Mouse (Mus musculus) brain, embryonic 18.5 days (tissue): ENCODE data around the gene Duox1.
"Not testable (repeated sequence)": the region's sequence is repeated elsewhere in the genome, so short reads cannot be mapped to it uniquely, and the experiment has no call there.

ENCODE experiments used
- DNase-seq: peaks from one replicate; pipeline ENCODE4 v3.0.0-alpha.2; 2012; ENCODE audit warnings: low read depth, low spot score

Duox1 gene

DNA sequence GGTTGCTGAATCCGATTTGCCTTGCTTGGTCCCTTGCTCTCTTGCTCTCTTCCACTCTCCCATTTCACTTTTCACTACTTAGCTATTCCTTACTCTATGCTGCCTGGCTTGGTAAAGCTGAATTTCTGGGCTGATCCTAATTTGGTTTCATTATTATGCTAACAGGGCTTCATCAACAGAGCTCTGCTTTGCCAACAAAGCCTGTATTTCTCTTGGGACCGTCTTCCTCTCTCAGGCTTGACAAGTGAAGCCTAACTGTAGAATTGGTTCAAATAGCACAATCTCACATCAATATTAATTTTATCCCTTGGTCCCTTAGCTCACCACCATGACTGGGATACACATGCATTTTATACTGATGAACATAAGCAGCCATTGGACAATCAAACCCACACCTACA lies 3.9 kb upstream of the Duox1 start:
- no peak for DNase-seq

DNA sequence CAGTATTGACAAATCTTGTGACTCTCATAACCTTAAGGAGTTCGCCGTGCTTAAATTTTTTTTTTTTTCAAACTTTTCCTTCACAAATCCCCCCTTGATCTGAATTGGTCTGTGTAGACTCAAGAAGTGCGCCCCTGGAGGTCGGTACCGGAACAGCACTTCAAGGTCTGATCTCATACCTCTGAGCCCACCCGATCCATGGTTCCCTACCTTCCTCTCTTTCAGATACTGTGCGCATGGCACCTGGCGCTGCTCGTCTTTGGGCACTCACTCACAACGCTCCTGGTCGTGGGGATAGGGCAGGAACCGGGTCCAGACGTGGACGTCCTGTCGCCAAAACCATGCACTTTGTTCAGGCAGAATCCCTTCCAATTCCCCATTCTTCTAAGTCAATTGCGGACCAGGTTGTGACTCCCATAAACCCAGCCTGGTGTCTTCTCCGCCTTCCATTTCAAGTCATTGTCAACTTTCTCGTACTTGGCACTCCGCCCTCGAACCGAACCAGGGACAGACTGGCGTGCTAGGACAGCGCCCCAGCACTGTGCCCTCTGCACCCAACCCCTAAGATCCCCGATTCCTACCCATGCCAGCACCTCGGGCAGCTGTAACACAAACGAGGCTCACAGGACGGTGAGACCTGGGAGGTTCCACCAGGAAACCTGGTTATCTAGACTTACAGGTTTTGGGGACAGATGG lies 2.6 kb upstream of the Duox1 start:
- no peak for DNase-seq

DNA sequence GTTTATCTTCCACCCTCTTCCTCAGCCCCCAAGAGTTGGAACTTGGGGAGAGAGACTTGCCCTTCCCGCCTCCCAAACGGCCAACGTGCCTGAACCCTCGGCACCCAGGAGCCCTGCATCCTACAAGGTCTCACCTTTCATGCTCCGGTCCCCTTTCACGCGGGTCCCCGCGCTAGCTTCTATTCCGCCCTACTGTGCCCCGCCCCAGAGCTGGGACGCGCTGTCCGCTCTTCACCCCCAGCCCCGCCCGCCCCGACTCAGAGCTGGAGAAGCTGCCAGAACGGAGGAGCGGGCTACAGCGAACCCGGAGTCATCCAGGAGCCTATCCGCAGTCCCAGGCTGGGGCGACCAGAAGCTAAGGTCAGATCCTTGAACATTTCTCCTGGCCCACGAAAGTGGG lies 1.9 kb upstream of the Duox1 start, which contains the start of gene Duoxa1:
TSS of gene Duoxa1 (minus strand) at position 195 of the 400 bp plus-strand sequence.
- DNase-seq = no peak

DNA sequence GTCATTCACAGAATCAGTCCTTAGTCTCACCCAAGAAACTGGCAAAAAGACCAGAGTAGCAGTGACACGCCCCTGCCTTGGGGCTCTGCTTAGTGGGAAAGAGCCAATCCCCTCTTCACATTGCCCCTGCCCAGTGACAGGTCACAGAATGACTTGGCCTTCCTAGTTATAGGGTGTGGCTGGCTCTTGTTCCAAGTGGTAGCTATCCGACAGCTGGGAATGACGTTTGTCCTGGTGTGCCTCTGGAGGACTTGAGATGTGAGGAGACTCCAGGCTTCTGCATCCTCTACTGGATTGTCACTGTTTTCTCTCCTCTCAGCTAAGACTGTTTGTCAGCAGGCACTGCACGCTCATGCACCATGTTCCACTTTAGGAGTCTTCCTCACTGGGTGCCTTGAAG lies 1.9 kb downstream of the Duox1 start:
- no peak for DNase-seq

DNA sequence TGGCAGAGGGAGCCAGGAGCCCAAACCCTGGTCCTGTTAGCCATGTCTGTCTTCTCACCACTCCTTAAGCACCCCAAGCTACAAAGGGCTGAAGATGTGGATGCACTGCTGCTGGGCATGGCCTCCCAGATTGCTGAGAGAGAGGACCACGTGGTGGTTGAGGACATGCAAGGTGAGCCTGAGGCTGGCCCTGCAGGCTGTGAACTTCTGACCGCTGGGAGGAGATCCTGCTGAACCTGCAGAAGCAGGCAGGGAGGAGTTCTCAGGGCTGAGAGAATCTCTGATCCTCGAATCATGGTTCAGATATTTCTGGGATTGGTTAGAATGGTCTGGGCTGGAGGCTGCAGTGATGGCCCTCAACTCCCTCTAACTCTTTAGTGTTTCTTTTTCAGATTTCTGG lies 8.5 kb downstream of the Duox1 start:
- no peak for DNase-seq

GRCm38 (mm10) chr2:122324586-122324985 lies 9.1 kb downstream of the Duox1 start:
- no peak for DNase-seq

DNA sequence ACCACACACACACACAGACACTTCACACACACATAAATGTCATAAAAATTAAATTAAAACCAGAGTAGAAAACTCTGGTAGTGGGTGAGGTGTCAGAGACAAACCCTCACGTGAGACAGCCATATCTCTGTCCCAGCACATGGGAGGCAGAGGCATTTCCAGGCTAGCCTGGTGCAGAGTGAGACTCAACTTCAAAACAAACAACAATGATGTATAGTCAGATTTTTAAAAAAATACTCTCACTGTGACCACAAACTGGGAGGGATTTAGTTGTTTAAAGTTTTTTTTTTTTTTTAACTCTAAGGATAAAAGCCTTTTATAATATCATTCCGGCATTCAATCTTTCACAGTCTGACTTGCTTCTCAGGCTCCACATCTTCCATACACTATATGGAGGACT lies 9.9 kb downstream of the Duox1 start:
- no peak for DNase-seq

DNA sequence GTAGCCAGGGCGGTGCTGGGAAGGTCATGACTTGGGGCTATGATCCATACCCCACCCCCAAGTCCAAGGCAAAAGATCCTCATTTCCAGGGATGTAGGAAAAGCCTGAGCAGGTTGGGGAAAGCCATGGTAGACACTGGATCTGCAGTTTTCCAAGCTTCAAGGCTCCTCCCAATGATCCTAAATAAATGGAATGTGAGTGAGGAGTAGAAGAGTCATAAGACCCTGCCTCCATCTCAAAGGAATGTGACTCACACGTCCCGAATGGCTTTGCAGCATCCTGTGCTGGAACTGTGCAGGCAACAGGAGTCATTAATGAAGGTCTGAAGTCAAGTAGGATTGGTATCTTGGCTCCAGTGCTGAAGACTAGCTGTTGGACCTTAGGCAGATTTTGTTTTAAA lies 12.5 kb downstream of the Duox1 start:
- DNase-seq = no peak

- not testable (repeated sequence) for DNase-seq
These were observed 14.8 kb downstream of the Duox1 start for GRCm38 (mm10) chr2:122330317-122330716.

DNA sequence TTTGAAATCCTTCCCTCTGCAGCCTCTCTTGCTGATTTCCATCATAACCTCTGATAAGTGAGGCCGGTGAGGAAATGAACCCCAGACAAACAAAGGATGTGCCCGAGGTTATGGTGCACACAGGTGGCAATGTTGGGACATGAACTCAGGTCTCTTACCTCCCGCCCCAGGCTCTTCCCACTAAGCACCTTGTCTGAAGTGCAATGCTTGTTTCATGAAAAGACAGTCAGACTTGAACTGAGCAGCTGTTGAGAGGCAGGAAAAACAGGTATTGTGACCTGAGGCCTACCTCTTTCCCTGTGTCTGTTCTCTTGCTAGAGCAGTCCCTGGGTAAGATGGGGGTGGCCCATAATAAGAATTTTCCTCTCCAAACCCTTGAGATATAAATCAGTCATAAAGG lies 16.8 kb downstream of the Duox1 start:
- DNase-seq = no peak

- DNase-seq = no peak
These were observed 18.7 kb downstream of the Duox1 start for GRCm38 (mm10) chr2:122334170-122334569.

GRCm38 (mm10) chr2:122337291-122337690 lies 21.8 kb downstream of the Duox1 start:
- no peak for DNase-seq

DNA sequence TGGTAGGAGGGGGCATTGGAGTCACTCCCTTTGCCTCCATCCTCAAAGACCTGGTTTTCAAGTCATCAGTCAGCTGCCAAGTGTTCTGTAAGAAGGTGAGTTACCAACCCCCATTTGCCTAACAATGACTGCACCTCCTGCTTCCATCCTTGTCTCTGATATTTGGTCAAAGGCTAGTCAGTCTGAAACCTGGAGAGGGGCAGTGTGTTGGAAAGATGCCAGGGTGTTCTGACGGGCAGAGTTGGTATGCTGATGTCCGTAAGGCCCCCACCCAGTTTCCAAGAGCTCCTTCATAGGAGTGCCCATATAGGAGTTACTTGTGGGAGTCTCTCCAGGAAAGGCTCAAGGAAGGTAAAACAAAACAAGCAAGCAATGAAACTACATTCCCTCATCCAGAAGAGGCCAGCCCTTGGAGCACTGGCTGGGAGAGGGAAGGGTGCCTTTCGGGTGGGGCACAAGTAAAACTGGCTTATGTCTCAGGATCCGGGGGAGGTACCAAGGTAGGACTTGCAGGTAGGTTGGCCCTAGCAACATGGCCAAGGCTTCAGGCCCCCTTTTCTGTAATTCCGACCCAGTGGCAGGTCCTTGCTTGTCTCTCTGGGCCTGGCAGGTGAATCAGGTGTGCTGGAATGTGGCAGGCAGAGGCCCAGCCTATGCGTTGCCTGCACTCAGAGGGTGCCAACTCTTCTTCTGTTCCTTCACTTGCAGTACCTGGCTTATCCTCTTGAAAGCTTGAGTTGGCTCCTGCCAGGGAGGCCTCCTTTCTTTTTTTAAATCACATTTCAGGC lies 29.8 kb downstream of the Duox1 start:
- no peak for DNase-seq

- DNase-seq = not testable (repeated sequence)
These were observed 30.7 kb downstream of the Duox1 start for GRCm38 (mm10) chr2:122346164-122346563.

GRCm38 (mm10) chr2:122347257-122347656 lies 31.8 kb downstream of the Duox1 start:
- no peak for DNase-seq

DNA sequence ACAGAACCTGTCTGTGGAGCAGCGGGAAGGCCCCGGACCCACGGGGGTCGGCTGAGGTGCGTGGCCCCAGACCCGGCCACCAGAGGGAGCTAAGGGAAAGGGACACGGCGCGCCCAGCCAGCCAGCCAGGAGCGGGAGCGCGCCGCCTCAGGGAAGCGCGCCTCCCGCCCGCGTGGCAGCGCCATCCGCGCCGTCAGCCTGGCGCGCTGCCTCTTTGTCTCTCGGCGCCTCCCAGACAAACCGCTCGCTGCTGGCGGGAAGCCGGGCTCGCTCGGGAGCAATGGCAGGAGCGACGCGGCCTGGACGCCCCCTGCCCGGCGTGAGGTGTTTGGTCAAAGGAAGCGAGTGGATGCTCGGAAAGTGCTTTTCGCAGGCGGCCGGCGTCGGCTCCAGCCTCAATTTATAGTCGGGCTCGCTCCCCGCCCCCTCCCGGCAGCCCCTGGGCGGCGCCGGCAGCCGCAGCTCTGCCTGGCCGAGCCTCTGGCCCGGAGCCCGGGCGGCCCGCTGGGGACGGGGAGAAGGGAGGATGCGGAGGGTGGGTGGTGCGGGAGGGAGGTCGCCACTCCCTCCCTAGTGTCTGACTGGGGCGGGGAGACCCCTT lies 33.2 kb downstream of the Duox1 start:
- peak; percentile 75 for DNase-seq

DNA sequence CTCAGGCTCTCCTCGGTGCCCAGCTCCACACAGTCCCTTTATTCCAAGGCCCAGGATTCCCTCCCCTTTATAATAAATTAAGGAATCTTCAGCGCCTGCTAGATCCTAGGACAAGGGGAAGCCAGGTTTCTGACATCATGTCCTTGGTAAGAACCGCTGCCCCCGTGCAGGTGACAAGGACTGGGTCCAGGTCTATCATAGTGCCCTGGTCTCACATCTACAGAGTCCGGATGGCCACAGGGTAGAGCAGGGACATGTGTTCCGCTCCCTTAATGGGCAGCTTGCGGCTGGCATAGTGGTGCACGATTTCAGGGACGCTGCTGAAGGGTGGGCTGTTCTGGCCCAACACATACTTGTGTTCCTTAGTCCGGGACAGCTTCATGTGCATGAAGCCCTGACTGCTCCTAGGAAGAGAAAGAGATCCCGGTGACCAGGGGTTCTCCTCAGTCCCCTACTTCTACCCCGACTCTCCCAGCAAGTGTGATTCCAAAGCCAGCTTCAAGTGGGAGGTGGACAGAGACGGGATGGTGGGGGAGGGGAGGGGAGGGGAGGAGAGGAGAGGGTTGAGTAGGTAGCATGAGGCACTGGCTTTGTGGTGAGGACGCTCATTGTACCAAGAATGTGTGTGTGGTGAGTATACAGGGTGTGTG lies 33.8 kb downstream of the Duox1 start:
- DNase-seq = no peak

GRCm38 (mm10) chr2:122351156-122351930 lies 35.9 kb downstream of the Duox1 start:
- DNase-seq = no peak

- no peak for DNase-seq
These were observed 36.5 kb downstream of the Duox1 start for GRCm38 (mm10) chr2:122351931-122352329.

DNA sequence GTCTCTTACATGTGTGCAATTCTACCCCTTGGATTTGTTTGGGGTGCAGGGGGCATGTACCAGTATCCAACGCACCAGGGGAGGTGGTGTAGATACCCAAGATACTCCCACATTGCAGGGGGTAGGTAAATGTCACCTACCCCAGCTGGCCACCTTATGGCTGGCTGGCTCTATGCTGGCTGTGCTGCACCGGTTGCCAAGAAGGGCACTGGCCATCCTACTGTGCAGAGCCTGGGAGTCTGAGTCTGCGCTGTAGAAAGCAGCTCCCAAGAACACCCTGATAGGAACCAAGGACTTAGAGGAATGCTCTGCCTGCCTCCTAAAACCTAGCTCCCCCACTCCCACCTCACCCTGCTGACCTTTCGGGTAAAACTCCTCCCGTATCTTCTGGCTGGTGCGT lies 37.5 kb downstream of the Duox1 start:
- no peak for DNase-seq

DNA sequence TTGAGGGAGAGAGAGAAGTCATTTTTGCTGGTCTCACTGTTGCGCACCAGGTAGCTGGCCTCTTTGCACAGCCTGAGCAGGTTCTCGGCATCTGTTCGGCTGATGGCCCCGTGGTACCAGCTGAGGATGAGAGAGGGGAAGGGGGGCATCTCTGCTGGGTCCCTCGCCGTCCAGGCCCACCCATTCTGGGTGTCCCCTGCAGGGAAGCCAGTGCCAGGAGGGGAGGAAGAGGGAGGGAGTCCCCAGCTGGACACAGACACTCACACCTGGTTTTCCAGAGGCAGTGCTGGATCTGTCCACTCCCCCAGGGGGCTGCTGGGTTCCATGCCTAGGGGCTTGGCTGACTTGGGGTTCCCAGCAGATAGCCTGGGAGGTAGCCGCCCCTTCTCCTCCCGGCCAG lies 38.3 kb downstream of the Duox1 start:
- DNase-seq = no peak
